Mouse (Mus musculus): ENCODE data around the gene Grn.

Gene Grn

GRCm38 (mm10) chr11:102479581-102479980 lies 49.5 kb downstream of the Grn start:
- DNase-seq (ENCODE audit: low spot score): no peak

- DNase-seq (ENCODE audit: low spot score): no peak
Observed at GRCm38 (mm10) chr11:102480111-102480510, 50.0 kb downstream of the Grn start.

- DNase-seq (ENCODE audit: low spot score): peak; percentile 26
Observed at GRCm38 (mm10) chr11:102480897-102481296, 50.8 kb downstream of the Grn start.

DNA sequence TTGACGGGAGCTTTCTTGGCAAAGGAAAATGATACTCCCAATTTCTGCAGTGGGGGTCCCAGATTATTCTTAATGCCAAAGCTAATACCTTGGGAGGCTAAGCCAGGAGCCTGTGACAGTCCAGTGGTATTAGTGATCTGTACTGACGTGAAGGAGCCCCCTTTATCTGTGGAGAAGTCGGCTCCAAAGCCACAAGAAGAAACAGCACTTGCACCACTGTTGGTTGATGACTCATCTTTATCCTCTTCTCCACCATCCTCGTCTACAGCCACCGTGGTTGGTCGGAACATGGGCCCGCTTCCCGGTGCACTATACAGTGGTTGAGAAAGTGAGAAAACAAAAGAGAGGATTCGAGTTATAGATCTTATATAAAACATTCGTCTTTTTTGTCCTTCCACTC lies 51.7 kb downstream of the Grn start:
- no peak for DNase-seq (ENCODE audit: low spot score)
